Mouse (Mus musculus): ENCODE results near the gene Lad1. TPM values are rescaled to one million over a fixed set of nuclear protein-coding genes. Genes with fewer than 3 reads are reported as not detected.
A peak's percentile ranks its signal among the peaks of the same experiment; 100 is the strongest.

Gene Lad1
- total and polyA plus RNA-seq, 2 experiments from 2014 or later, result 0.21 to 0.40 TPM

GRCm38 (mm10) chr1:135792143-135792939, 26.1 kb upstream of the Lad1 start:
- Histone ChIP-seq H3K27me3 (ENCODE audit: insufficient read depth, low read length) (no peaks in the 10 kb centered on the region), H3K4me1 (ENCODE audit: insufficient read depth, low read length) (peaks cover 5% of the 10 kb centered on the region; the same call in 1 of the 2 replicates), H3K4me3 (ENCODE audit: low read length) (no peak overlapping the region), H3K9ac (replicated peaks; ENCODE audit: low read length) (no peak overlapping the region), H3K9me3 (ENCODE audit: low read length) (no peaks in the 10 kb centered on the region), H3K27ac (no peak overlapping the region), H3K36me3 (ENCODE audit: insufficient read depth, low read length) (no peaks in the 10 kb centered on the region), H3K4me2 (ENCODE audit: low read depth, low read length) (no peak overlapping the region)
- no peak for TF ChIP-seq CTCF (IDR thresholded peaks at IDR 0.05; ENCODE audit: low read depth)
- WGBS, result 61% methylated on average over 13 of the region's 13 CpGs
- no peak for ATAC-seq
- no peak for DNase-seq (ENCODE audit: low spot score)

- Histone ChIP-seq H3K4me3 (ENCODE audit: low read length) (no peak overlapping the region), H3K4me1 (ENCODE audit: insufficient read depth, low read length) (peaks cover 5% of the 10 kb centered on the region; the same call in 1 of the 2 replicates), H3K9me3 (ENCODE audit: low read length) (no peaks in the 10 kb centered on the region), H3K4me2 (ENCODE audit: low read depth, low read length) (peak overlapping the region; percentile 45), H3K27me3 (ENCODE audit: insufficient read depth, low read length) (no peaks in the 10 kb centered on the region), H3K27ac (no peak overlapping the region), H3K9ac (replicated peaks; ENCODE audit: low read length) (peak overlapping the region; percentile 30; the same call in 1 of the 2 replicates), H3K36me3 (ENCODE audit: insufficient read depth, low read length) (no peaks in the 10 kb centered on the region)
- ATAC-seq (peak; percentile 24; the same call in 1 of the 2 replicates), DNase-seq (ENCODE audit: low spot score) (no peak)
- 19% methylated on average over 27 of the region's 27 CpGs for WGBS
- TF ChIP-seq CTCF (IDR thresholded peaks at IDR 0.05; ENCODE audit: low read depth), result no peak
These were observed 24.8 kb upstream of the Lad1 start for GRCm38 (mm10) chr1:135793370-135794215.

GRCm38 (mm10) chr1:135794216-135795134, 23.9 kb upstream of the Lad1 start:
- ATAC-seq (no peak), DNase-seq (ENCODE audit: low spot score) (no peak)
- no peak overlapping the region for H3K27ac ChIP-seq
- no peak overlapping the region for H3K4me3 ChIP-seq (ENCODE audit: low read length)
- H3K4me2 ChIP-seq (ENCODE audit: low read depth, low read length), result peak overlapping the region; percentile 45
- H3K36me3 ChIP-seq (ENCODE audit: insufficient read depth, low read length), result no peaks in the 10 kb centered on the region
- WGBS, result 44% methylated on average over 20 of the region's 20 CpGs
- no peaks in the 10 kb centered on the region for H3K9me3 ChIP-seq (ENCODE audit: low read length)
- H3K27me3 ChIP-seq (ENCODE audit: insufficient read depth, low read length), result no peaks in the 10 kb centered on the region
- TF ChIP-seq CTCF (IDR thresholded peaks at IDR 0.05; ENCODE audit: low read depth), result no peak
- H3K9ac ChIP-seq (replicated peaks; ENCODE audit: low read length), result peak overlapping the region; percentile 30; the same call in 1 of the 2 replicates
- H3K4me1 ChIP-seq (ENCODE audit: insufficient read depth, low read length), result peaks cover 5% of the 10 kb centered on the region; the same call in 1 of the 2 replicates

GRCm38 (mm10) chr1:135798492-135798891, 19.9 kb upstream of the Lad1 start:
- Histone ChIP-seq H3K4me1 (ENCODE audit: insufficient read depth, low read length) (peaks cover 13% of the 10 kb centered on the region), H3K4me3 (ENCODE audit: low read length) (no peak overlapping the region), H3K4me2 (ENCODE audit: low read depth, low read length) (no peak overlapping the region), H3K27me3 (ENCODE audit: insufficient read depth, low read length) (no peaks in the 10 kb centered on the region), H3K27ac (no peak overlapping the region), H3K9ac (replicated peaks; ENCODE audit: low read length) (no peak overlapping the region), H3K36me3 (ENCODE audit: insufficient read depth, low read length) (no peaks in the 10 kb centered on the region), H3K9me3 (ENCODE audit: low read length) (no peaks in the 10 kb centered on the region)
- WGBS, result 94% methylated on average over 1 of the region's 1 CpGs
- no peak for TF ChIP-seq CTCF (IDR thresholded peaks at IDR 0.05; ENCODE audit: low read depth)
- ATAC-seq, result no peak
- no peak for DNase-seq (ENCODE audit: low spot score)

GRCm38 (mm10) chr1:135799109-135799627, 19.2 kb upstream of the Lad1 start:
- ATAC-seq (no peak), DNase-seq (ENCODE audit: low spot score) (no peak)
- H3K9ac ChIP-seq (replicated peaks; ENCODE audit: low read length), result no peak overlapping the region
- no peaks in the 10 kb centered on the region for H3K9me3 ChIP-seq (ENCODE audit: low read length)
- H3K4me3 ChIP-seq (ENCODE audit: low read length), result no peak overlapping the region
- peaks cover 9% of the 10 kb centered on the region for H3K4me1 ChIP-seq (ENCODE audit: insufficient read depth, low read length)
- no peak for TF ChIP-seq CTCF (IDR thresholded peaks at IDR 0.05; ENCODE audit: low read depth)
- H3K27me3 ChIP-seq (ENCODE audit: insufficient read depth, low read length), result no peaks in the 10 kb centered on the region
- H3K27ac ChIP-seq, result no peak overlapping the region
- no peaks in the 10 kb centered on the region for H3K36me3 ChIP-seq (ENCODE audit: insufficient read depth, low read length)
- 78% methylated on average over 8 of the region's 8 CpGs for WGBS
- H3K4me2 ChIP-seq (ENCODE audit: low read depth, low read length), result no peak overlapping the region

Measured in hindbrain, postnatal 0 days (tissue).